Mouse (Mus musculus): Measurements from ENCODE around the gene Slc10a7. TPM values are rescaled to one million over a fixed set of nuclear protein-coding genes. Genes with fewer than 3 reads are reported as not detected.

Slc10a7 gene
- polyA plus RNA-seq, 1 experiment from 2014 or later, result 9.0 TPM

DNA sequence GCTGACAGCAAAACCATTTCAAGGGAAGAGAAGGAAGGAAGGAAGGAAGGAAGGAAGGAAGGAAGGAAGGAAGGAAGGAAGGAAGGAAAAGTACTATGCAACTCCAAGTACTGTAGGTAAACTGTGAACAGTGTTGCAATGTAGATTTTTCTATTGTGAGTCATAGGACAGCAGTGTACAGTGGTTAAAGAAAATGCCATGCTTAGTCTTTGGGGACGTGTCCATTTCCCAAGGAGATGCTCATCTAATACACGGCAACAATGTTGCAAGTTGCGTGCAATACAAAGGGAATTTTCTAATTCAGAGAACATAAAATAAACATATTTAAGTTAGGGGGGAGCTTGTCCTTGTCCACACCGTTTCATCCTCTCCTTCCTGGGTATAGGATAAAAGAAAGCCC, 215.7 kb downstream of the Slc10a7 start:
- 0 out of 2 replicates have a peak, but pooled peaks cover under 1% of the 10 kb centered on the region for H3K36me3 ChIP-seq (ENCODE audit: control insufficient read depth, insufficient read depth, low read length)
- H3K4me3 ChIP-seq (ENCODE audit: control insufficient read depth in 1 of 2, insufficient read depth in 1 of 2, low read depth in 1 of 2, low read length in 2 of 2), result no peak overlapping the region
- H3K9ac ChIP-seq (ENCODE audit: low read length), result no peak overlapping the region
- WGBS, result 92% methylated on average over 4 of the region's 4 CpGs
- H3K27me3 ChIP-seq (ENCODE audit: control insufficient read depth, insufficient read depth, low read length), result no peaks in the 10 kb centered on the region
- H3K9me3 ChIP-seq (ENCODE audit: control insufficient read depth, low read length), result no peaks in the 10 kb centered on the region
- no peak for ATAC-seq (ENCODE audit: insufficient number of reproducible peaks, insufficient read depth, low FRiP score, low read depth)
- H3K4me1 ChIP-seq (ENCODE audit: control insufficient read depth in 2 of 2, insufficient read depth in 2 of 2, low read length in 2 of 2), result peaks cover 26 to 34% of the 10 kb centered on the region in 2 experiments
- H3K27ac ChIP-seq (replicated peaks in 1 of 2; ENCODE audit: control insufficient read depth in 1 of 2, insufficient read depth in 1 of 2, low read depth in 2 of 2, low read length in 2 of 2), result no peak overlapping the region
- no peak overlapping the region for H3K4me2 ChIP-seq (ENCODE audit: low read length)

DNA sequence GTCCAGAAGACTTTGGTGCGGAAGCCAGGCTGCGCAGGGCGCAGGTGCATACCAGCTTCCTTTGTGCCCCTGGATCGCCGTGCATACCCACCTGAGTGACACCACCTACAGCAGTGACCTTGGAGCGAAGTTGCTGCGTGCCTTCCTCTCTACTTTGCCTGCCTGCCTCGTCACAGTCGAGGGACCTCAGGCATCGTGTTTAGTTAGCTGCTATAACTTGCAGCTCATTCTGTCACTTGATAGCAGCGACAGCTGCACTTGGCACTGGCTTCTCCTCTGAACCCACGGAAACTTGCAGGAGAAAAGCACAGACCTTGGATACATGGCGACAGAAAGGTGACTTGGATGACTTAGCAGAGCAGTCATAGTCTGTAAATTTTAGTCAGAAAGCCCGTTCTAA, 219.1 kb downstream of the Slc10a7 start:
- Histone ChIP-seq H3K27ac (replicated peaks in 1 of 2; ENCODE audit: control insufficient read depth in 1 of 2, insufficient read depth in 1 of 2, low read depth in 2 of 2, low read length in 2 of 2) (no peak overlapping the region), H3K4me1 (ENCODE audit: control insufficient read depth in 2 of 2, insufficient read depth in 2 of 2, low read length in 2 of 2) (peaks cover 11 to 13% of the 10 kb centered on the region in 2 experiments), H3K27me3 (ENCODE audit: control insufficient read depth, insufficient read depth, low read length) (no peaks in the 10 kb centered on the region), H3K9me3 (ENCODE audit: control insufficient read depth, low read length) (no peaks in the 10 kb centered on the region), H3K9ac (ENCODE audit: low read length) (no peak overlapping the region), H3K4me2 (ENCODE audit: low read length) (no peak overlapping the region), H3K36me3 (ENCODE audit: control insufficient read depth, insufficient read depth, low read length) (peaks cover 13% of the 10 kb centered on the region; the same call in 1 of the 2 replicates), H3K4me3 (ENCODE audit: control insufficient read depth in 1 of 2, insufficient read depth in 1 of 2, low read depth in 1 of 2, low read length in 2 of 2) (no peak overlapping the region)
- WGBS, result 70% methylated on average over 14 of the region's 14 CpGs
- no peak for ATAC-seq (ENCODE audit: insufficient number of reproducible peaks, insufficient read depth, low FRiP score, low read depth)

DNA sequence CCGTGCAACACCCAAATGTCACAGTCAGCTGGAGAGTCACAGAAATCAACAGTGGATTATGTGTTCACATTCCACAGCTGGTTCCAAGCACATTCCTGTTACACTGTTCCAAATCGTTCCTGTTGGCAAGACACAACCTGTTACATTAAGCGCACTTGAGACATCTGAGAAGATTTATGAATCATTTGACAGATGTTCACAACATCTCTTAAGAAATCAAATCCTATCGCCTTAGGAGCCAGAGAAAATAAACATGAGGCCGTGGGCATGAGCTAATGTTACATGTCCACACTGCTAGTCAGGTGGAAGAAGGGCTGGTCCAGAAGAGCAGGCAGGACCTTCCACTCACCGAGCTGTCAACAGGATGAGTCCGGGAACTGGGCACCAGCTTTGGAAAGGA, 223.3 kb downstream of the Slc10a7 start:
- H3K27me3 ChIP-seq (ENCODE audit: control insufficient read depth, insufficient read depth, low read length), result no peaks in the 10 kb centered on the region
- 54% methylated on average over 7 of the region's 7 CpGs for WGBS

DNA sequence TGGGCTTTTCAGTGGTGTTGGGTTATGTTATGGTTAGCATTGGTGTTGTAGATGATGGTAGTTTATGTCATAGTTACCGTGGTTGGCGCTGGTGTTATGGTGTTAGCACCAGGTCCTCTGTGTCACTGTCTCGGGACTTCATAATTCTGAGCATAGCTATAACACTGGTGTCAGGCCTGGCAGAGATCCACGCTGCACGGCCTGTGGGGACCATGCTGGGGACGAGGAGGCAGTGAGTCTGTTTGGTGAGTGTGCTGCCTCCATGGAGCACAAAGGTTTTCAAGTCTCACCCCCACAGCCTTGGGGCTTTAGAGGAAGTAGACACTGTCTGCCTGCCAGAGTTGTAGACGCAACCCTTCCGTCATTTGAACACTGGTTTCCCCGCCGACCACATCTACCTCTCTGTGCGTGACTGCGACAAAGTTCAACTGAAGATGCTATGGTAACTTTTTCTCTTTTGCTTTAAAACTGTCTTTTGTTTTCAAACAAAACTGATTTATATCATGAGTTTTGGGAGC, 223.9 kb downstream of the Slc10a7 start:
- ATAC-seq (ENCODE audit: insufficient number of reproducible peaks, insufficient read depth, low FRiP score, low read depth), result no peak
- no peak overlapping the region for H3K9ac ChIP-seq (ENCODE audit: low read length)
- H3K9me3 ChIP-seq (ENCODE audit: control insufficient read depth, low read length), result no peaks in the 10 kb centered on the region
- no peak overlapping the region for H3K4me3 ChIP-seq (ENCODE audit: control insufficient read depth in 1 of 2, insufficient read depth in 1 of 2, low read depth in 1 of 2, low read length in 2 of 2)
- 85% methylated on average over 12 of the region's 12 CpGs for WGBS
- no peak overlapping the region for H3K4me2 ChIP-seq (ENCODE audit: low read length)
- peaks cover 13% of the 10 kb centered on the region; the same call in 1 of the 2 replicates for H3K36me3 ChIP-seq (ENCODE audit: control insufficient read depth, insufficient read depth, low read length)
- H3K27me3 ChIP-seq (ENCODE audit: control insufficient read depth, insufficient read depth, low read length), result no peaks in the 10 kb centered on the region
- H3K27ac ChIP-seq (replicated peaks in 1 of 2; ENCODE audit: control insufficient read depth in 1 of 2, insufficient read depth in 1 of 2, low read depth in 2 of 2, low read length in 2 of 2), result no peak overlapping the region
- peaks cover 5 to 8% of the 10 kb centered on the region in 2 experiments for H3K4me1 ChIP-seq (ENCODE audit: control insufficient read depth in 2 of 2, insufficient read depth in 2 of 2, low read length in 2 of 2)

More for the DNA sequence above, 223.3 kb downstream of the Slc10a7 start:
- peaks cover 13% of the 10 kb centered on the region; the same call in 1 of the 2 replicates for H3K36me3 ChIP-seq (ENCODE audit: control insufficient read depth, insufficient read depth, low read length)
- no peak overlapping the region for H3K27ac ChIP-seq (replicated peaks in 1 of 2; ENCODE audit: control insufficient read depth in 1 of 2, insufficient read depth in 1 of 2, low read depth in 2 of 2, low read length in 2 of 2)
- H3K4me1 ChIP-seq (ENCODE audit: control insufficient read depth in 2 of 2, insufficient read depth in 2 of 2, low read length in 2 of 2), result peaks cover 5 to 8% of the 10 kb centered on the region in 2 experiments
- no peak overlapping the region for H3K9ac ChIP-seq (ENCODE audit: low read length)
- H3K4me3 ChIP-seq (ENCODE audit: control insufficient read depth in 1 of 2, insufficient read depth in 1 of 2, low read depth in 1 of 2, low read length in 2 of 2), result no peak overlapping the region
- H3K4me2 ChIP-seq (ENCODE audit: low read length), result no peak overlapping the region
- H3K9me3 ChIP-seq (ENCODE audit: control insufficient read depth, low read length), result no peaks in the 10 kb centered on the region
- no peak for ATAC-seq (ENCODE audit: insufficient number of reproducible peaks, insufficient read depth, low FRiP score, low read depth)

DNA sequence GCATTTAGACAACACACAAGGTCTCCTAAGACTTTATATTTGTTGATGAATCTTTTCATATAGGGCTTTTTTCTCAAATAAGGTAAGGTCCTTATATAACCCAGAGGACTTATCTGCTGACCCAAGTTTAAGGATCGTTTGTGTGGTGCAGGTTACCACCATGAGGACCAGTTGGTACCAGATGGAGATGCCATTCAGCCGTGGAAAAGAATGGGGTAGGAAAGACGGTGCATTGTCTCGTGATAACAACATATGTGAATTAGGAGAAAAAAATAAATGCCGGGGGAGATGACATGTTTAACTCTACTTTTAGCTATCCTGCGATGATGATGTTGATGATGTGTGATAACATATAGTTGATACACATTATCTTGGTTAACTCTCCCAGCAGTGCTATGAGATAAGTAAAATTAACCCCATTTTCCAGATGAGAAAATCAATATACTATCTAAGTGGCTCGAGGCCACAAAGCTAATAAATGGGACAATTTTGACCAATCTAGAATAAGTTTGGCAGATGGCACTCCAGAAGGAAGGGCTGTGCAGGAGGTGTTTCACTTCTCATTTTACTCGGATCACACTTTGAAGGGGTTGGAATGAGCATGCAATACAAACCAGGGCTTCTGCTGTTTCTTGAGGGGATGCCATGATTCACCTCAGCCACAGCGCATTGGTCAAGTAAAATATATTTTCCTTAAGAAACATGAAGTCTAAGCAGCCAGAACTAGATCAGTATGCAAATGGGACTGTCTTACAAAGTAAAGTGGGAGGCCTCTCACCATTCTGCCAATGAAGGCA, 225.8 kb downstream of the Slc10a7 start:
- Histone ChIP-seq H3K4me3 (ENCODE audit: control insufficient read depth in 1 of 2, insufficient read depth in 1 of 2, low read depth in 1 of 2, low read length in 2 of 2) (no peak overlapping the region), H3K9ac (ENCODE audit: low read length) (no peak overlapping the region), H3K4me2 (ENCODE audit: low read length) (no peak overlapping the region), H3K27ac (replicated peaks in 1 of 2; ENCODE audit: control insufficient read depth in 1 of 2, insufficient read depth in 1 of 2, low read depth in 2 of 2, low read length in 2 of 2) (no peak overlapping the region), H3K27me3 (ENCODE audit: control insufficient read depth, insufficient read depth, low read length) (no peaks in the 10 kb centered on the region), H3K9me3 (ENCODE audit: control insufficient read depth, low read length) (no peaks in the 10 kb centered on the region), H3K36me3 (ENCODE audit: control insufficient read depth, insufficient read depth, low read length) (peaks cover 11% of the 10 kb centered on the region; the same call in 1 of the 2 replicates), H3K4me1 (ENCODE audit: control insufficient read depth in 2 of 2, insufficient read depth in 2 of 2, low read length in 2 of 2) (peaks cover 4 to 5% of the 10 kb centered on the region in 2 experiments; a peak in 3 of 4 replicates)
- 92% methylated on average over 9 of the region's 9 CpGs for WGBS
- ATAC-seq (ENCODE audit: insufficient number of reproducible peaks, insufficient read depth, low FRiP score, low read depth), result no peak

DNA sequence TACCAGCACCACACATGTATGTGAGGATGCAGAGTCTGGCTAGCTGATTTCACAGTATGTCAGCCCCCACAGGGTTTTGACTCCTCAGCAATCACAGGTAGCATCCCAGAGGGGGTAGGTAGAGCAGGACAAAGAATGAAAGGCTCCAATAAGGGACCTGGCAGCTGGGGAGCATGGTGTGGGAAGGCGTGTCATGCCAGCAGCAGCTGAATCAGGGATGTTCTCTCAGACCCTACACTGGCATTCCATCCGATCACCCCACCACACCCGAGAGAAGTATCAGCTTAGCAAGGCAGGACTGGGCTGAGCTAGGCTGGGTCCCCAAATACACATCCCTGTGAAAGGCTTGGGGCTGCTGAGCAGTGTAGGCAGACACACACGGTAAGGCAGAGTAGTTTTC, 229.2 kb downstream of the Slc10a7 start:
- H3K27ac ChIP-seq (replicated peaks in 1 of 2; ENCODE audit: control insufficient read depth in 1 of 2, insufficient read depth in 1 of 2, low read depth in 2 of 2, low read length in 2 of 2), result no peak overlapping the region
- no peak overlapping the region for H3K4me3 ChIP-seq (ENCODE audit: control insufficient read depth in 1 of 2, insufficient read depth in 1 of 2, low read depth in 1 of 2, low read length in 2 of 2)
- no peaks in the 10 kb centered on the region for H3K36me3 ChIP-seq (ENCODE audit: control insufficient read depth, insufficient read depth, low read length)
- 62% methylated on average over 4 of the region's 4 CpGs for WGBS
- no peaks in the 10 kb centered on the region for H3K27me3 ChIP-seq (ENCODE audit: control insufficient read depth, insufficient read depth, low read length)
- no peak overlapping the region for H3K9ac ChIP-seq (ENCODE audit: low read length)
- H3K4me1 ChIP-seq (ENCODE audit: control insufficient read depth in 2 of 2, insufficient read depth in 2 of 2, low read length in 2 of 2), result peaks cover 24 to 26% of the 10 kb centered on the region in 2 experiments
- no peak overlapping the region for H3K4me2 ChIP-seq (ENCODE audit: low read length)
- no peak for ATAC-seq (ENCODE audit: insufficient number of reproducible peaks, insufficient read depth, low FRiP score, low read depth)
- no peaks in the 10 kb centered on the region for H3K9me3 ChIP-seq (ENCODE audit: control insufficient read depth, low read length)

DNA sequence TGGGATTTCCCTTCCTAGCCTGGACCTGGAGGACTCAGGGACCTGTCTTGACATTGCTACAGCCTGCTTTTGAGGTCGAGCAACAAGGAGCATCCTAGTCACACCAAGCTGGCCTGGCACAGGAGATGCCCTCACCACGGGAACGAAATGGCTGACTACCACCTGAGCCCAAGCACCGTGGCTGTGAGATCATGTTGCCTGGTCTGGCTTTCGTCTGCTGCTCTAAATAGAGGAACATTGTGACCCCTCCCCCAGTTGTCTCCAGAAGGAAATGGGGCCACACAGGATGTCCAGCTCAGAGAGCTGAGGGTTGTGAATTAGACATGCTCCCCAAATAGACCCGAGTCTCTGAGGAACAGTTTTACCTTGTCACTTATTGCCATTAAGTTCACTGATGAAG, 231.8 kb downstream of the Slc10a7 start:
- Histone ChIP-seq H3K4me1 (ENCODE audit: control insufficient read depth in 2 of 2, insufficient read depth in 2 of 2, low read length in 2 of 2) (peaks cover 24 to 26% of the 10 kb centered on the region in 2 experiments), H3K36me3 (ENCODE audit: control insufficient read depth, insufficient read depth, low read length) (no peaks in the 10 kb centered on the region), H3K9me3 (ENCODE audit: control insufficient read depth, low read length) (no peaks in the 10 kb centered on the region), H3K4me3 (ENCODE audit: control insufficient read depth in 1 of 2, insufficient read depth in 1 of 2, low read depth in 1 of 2, low read length in 2 of 2) (no peak overlapping the region), H3K27me3 (ENCODE audit: control insufficient read depth, insufficient read depth, low read length) (no peaks in the 10 kb centered on the region), H3K27ac (replicated peaks in 1 of 2; ENCODE audit: control insufficient read depth in 1 of 2, insufficient read depth in 1 of 2, low read depth in 2 of 2, low read length in 2 of 2) (peak overlapping the region; percentile 86 to 97), H3K9ac (ENCODE audit: low read length) (peak overlapping the region; percentile 6; the same call in 1 of the 2 replicates), H3K4me2 (ENCODE audit: low read length) (no peak overlapping the region)
- ATAC-seq (ENCODE audit: insufficient number of reproducible peaks, insufficient read depth, low FRiP score, low read depth), result no peak
- 15% methylated on average over 6 of the region's 6 CpGs for WGBS
